Mouse (Mus musculus): Measurements from ENCODE around the gene Kcmf1. TPM values are rescaled to one million over a fixed set of nuclear protein-coding genes. Genes with fewer than 3 reads are reported as not detected.

Gene Kcmf1
- polyA plus RNA-seq, 1 experiment from 2014 or later, result 30.2 TPM

GRCm38 (mm10) chr6:72882661-72883458 lies 16.9 kb downstream of the Kcmf1 start:
- ATAC-seq, result no peak
- Histone ChIP-seq H3K9ac (ENCODE audit: low read depth, low read length) (no peak overlapping the region), H3K9me3 (ENCODE audit: control insufficient read depth, low read length) (no peaks in the 10 kb centered on the region), H3K27ac (ENCODE audit: low read depth, low read length) (no peak overlapping the region), H3K27me3 (replicated peaks; ENCODE audit: control insufficient read depth, insufficient read depth, low read length) (no peaks in the 10 kb centered on the region), H3K4me1 (ENCODE audit: control insufficient read depth, insufficient read depth, low read depth, low read length) (peaks cover 4% of the 10 kb centered on the region; the same call in 1 of the 2 replicates), H3K4me3 (ENCODE audit: low read length) (no peak overlapping the region), H3K36me3 (ENCODE audit: control insufficient read depth, insufficient read depth, low read length) (no peaks in the 10 kb centered on the region), H3K4me2 (ENCODE audit: low read length) (no peak overlapping the region)
- 85% methylated on average over 8 of the region's 8 CpGs for WGBS

- H3K9me3 ChIP-seq (ENCODE audit: control insufficient read depth, low read length), result no peaks in the 10 kb centered on the region
- H3K27ac ChIP-seq (ENCODE audit: low read depth, low read length), result no peak overlapping the region
- no peak overlapping the region for H3K4me2 ChIP-seq (ENCODE audit: low read length)
- H3K9ac ChIP-seq (ENCODE audit: low read depth, low read length), result no peak overlapping the region
- no peaks in the 10 kb centered on the region for H3K27me3 ChIP-seq (replicated peaks; ENCODE audit: control insufficient read depth, insufficient read depth, low read length)
- peaks cover 4% of the 10 kb centered on the region; the same call in 1 of the 2 replicates for H3K4me1 ChIP-seq (ENCODE audit: control insufficient read depth, insufficient read depth, low read depth, low read length)
- H3K36me3 ChIP-seq (ENCODE audit: control insufficient read depth, insufficient read depth, low read length), result no peaks in the 10 kb centered on the region
- ATAC-seq, result no peak
- 95% methylated on average over 3 of the region's 3 CpGs for WGBS
- H3K4me3 ChIP-seq (ENCODE audit: low read length), result no peak overlapping the region
Measured at GRCm38 (mm10) chr6:72882222-72882621, 17.6 kb downstream of the Kcmf1 start.

GRCm38 (mm10) chr6:72881619-72881979 lies 18.2 kb downstream of the Kcmf1 start:
- Histone ChIP-seq H3K27ac (ENCODE audit: low read depth, low read length) (no peak overlapping the region), H3K9me3 (ENCODE audit: control insufficient read depth, low read length) (no peaks in the 10 kb centered on the region), H3K4me1 (ENCODE audit: control insufficient read depth, insufficient read depth, low read depth, low read length) (peaks cover 4% of the 10 kb centered on the region; the same call in 1 of the 2 replicates), H3K4me3 (ENCODE audit: low read length) (no peak overlapping the region), H3K9ac (ENCODE audit: low read depth, low read length) (no peak overlapping the region), H3K4me2 (ENCODE audit: low read length) (no peak overlapping the region), H3K36me3 (ENCODE audit: control insufficient read depth, insufficient read depth, low read length) (no peaks in the 10 kb centered on the region), H3K27me3 (replicated peaks; ENCODE audit: control insufficient read depth, insufficient read depth, low read length) (no peaks in the 10 kb centered on the region)
- no peak for ATAC-seq
- 83% methylated on average over 1 of the region's 1 CpGs for WGBS

- WGBS, result 92% methylated on average over 9 of the region's 9 CpGs
Measured at GRCm38 (mm10) chr6:72880913-72881618, 18.7 kb downstream of the Kcmf1 start.

GRCm38 (mm10) chr6:72876629-72877028 lies 23.1 kb downstream of the Kcmf1 start:
- no peak for ATAC-seq
- Histone ChIP-seq H3K36me3 (ENCODE audit: control insufficient read depth, insufficient read depth, low read length) (no peaks in the 10 kb centered on the region), H3K4me2 (ENCODE audit: low read length) (no peak overlapping the region), H3K9ac (ENCODE audit: low read depth, low read length) (no peak overlapping the region), H3K4me3 (ENCODE audit: low read length) (no peak overlapping the region), H3K4me1 (ENCODE audit: control insufficient read depth, insufficient read depth, low read depth, low read length) (peaks cover 2% of the 10 kb centered on the region; the same call in 1 of the 2 replicates), H3K9me3 (ENCODE audit: control insufficient read depth, low read length) (no peaks in the 10 kb centered on the region), H3K27ac (ENCODE audit: low read depth, low read length) (no peak overlapping the region), H3K27me3 (replicated peaks; ENCODE audit: control insufficient read depth, insufficient read depth, low read length) (no peaks in the 10 kb centered on the region)
- 93% methylated on average over 6 of the region's 6 CpGs for WGBS

More at GRCm38 (mm10) chr6:72880913-72881618, 18.7 kb downstream of the Kcmf1 start:
- H3K27ac ChIP-seq (ENCODE audit: low read depth, low read length), result no peak overlapping the region
- no peak overlapping the region for H3K4me2 ChIP-seq (ENCODE audit: low read length)
- no peaks in the 10 kb centered on the region for H3K36me3 ChIP-seq (ENCODE audit: control insufficient read depth, insufficient read depth, low read length)
- no peaks in the 10 kb centered on the region for H3K9me3 ChIP-seq (ENCODE audit: control insufficient read depth, low read length)
- H3K4me1 ChIP-seq (ENCODE audit: control insufficient read depth, insufficient read depth, low read depth, low read length), result peaks cover 4% of the 10 kb centered on the region; the same call in 1 of the 2 replicates
- ATAC-seq, result no peak
- no peak overlapping the region for H3K4me3 ChIP-seq (ENCODE audit: low read length)
- H3K9ac ChIP-seq (ENCODE audit: low read depth, low read length), result no peak overlapping the region
- H3K27me3 ChIP-seq (replicated peaks; ENCODE audit: control insufficient read depth, insufficient read depth, low read length), result no peaks in the 10 kb centered on the region

GRCm38 (mm10) chr6:72873338-72873737 lies 26.4 kb downstream of the Kcmf1 start:
- no peaks in the 10 kb centered on the region for H3K9me3 ChIP-seq (ENCODE audit: control insufficient read depth, low read length)
- no peak for ATAC-seq
- no peak overlapping the region for H3K4me3 ChIP-seq (ENCODE audit: low read length)
- H3K4me1 ChIP-seq (ENCODE audit: control insufficient read depth, insufficient read depth, low read depth, low read length), result peaks cover 9% of the 10 kb centered on the region
- H3K9ac ChIP-seq (ENCODE audit: low read depth, low read length), result no peak overlapping the region
- 85% methylated on average over 3 of the region's 3 CpGs for WGBS
- H3K27me3 ChIP-seq (replicated peaks; ENCODE audit: control insufficient read depth, insufficient read depth, low read length), result no peaks in the 10 kb centered on the region
- H3K36me3 ChIP-seq (ENCODE audit: control insufficient read depth, insufficient read depth, low read length), result no peaks in the 10 kb centered on the region
- no peak overlapping the region for H3K27ac ChIP-seq (ENCODE audit: low read depth, low read length)
- H3K4me2 ChIP-seq (ENCODE audit: low read length), result no peak overlapping the region

- ATAC-seq, result no peak
- H3K36me3 ChIP-seq (ENCODE audit: control insufficient read depth, insufficient read depth, low read length), result no peaks in the 10 kb centered on the region
- H3K9me3 ChIP-seq (ENCODE audit: control insufficient read depth, low read length), result no peaks in the 10 kb centered on the region
- whole genome bisulfite sequencing, result 86% methylated on average over 1 of the region's 1 CpGs
- H3K27me3 ChIP-seq (replicated peaks; ENCODE audit: control insufficient read depth, insufficient read depth, low read length), result no peaks in the 10 kb centered on the region
- no peak overlapping the region for H3K4me3 ChIP-seq (ENCODE audit: low read length)
- H3K4me2 ChIP-seq (ENCODE audit: low read length), result no peak overlapping the region
- peaks cover 9% of the 10 kb centered on the region for H3K4me1 ChIP-seq (ENCODE audit: control insufficient read depth, insufficient read depth, low read depth, low read length)
- no peak overlapping the region for H3K9ac ChIP-seq (ENCODE audit: low read depth, low read length)
- no peak overlapping the region for H3K27ac ChIP-seq (ENCODE audit: low read depth, low read length)
Measured at GRCm38 (mm10) chr6:72872276-72872675, 27.5 kb downstream of the Kcmf1 start.

GRCm38 (mm10) chr6:72869601-72870000 lies 30.2 kb downstream of the Kcmf1 start:
- H3K27me3 ChIP-seq (replicated peaks; ENCODE audit: control insufficient read depth, insufficient read depth, low read length), result no peaks in the 10 kb centered on the region
- H3K27ac ChIP-seq (ENCODE audit: low read depth, low read length), result no peak overlapping the region
- H3K9me3 ChIP-seq (ENCODE audit: control insufficient read depth, low read length), result no peaks in the 10 kb centered on the region
- H3K9ac ChIP-seq (ENCODE audit: low read depth, low read length), result no peak overlapping the region
- no peaks in the 10 kb centered on the region for H3K36me3 ChIP-seq (ENCODE audit: control insufficient read depth, insufficient read depth, low read length)
- H3K4me1 ChIP-seq (ENCODE audit: control insufficient read depth, insufficient read depth, low read depth, low read length), result peaks cover 9% of the 10 kb centered on the region
- WGBS, result 50% methylated on average over 8 of the region's 8 CpGs
- no peak overlapping the region for H3K4me3 ChIP-seq (ENCODE audit: low read length)
- no peak for ATAC-seq
- no peak overlapping the region for H3K4me2 ChIP-seq (ENCODE audit: low read length)

GRCm38 (mm10) chr6:72868688-72869087 lies 31.1 kb downstream of the Kcmf1 start:
- Histone ChIP-seq H3K4me2 (ENCODE audit: low read length) (no peak overlapping the region), H3K4me1 (ENCODE audit: control insufficient read depth, insufficient read depth, low read depth, low read length) (peaks cover 9% of the 10 kb centered on the region), H3K36me3 (ENCODE audit: control insufficient read depth, insufficient read depth, low read length) (no peaks in the 10 kb centered on the region), H3K27me3 (replicated peaks; ENCODE audit: control insufficient read depth, insufficient read depth, low read length) (no peaks in the 10 kb centered on the region), H3K9me3 (ENCODE audit: control insufficient read depth, low read length) (no peaks in the 10 kb centered on the region), H3K27ac (ENCODE audit: low read depth, low read length) (no peak overlapping the region), H3K9ac (ENCODE audit: low read depth, low read length) (no peak overlapping the region), H3K4me3 (ENCODE audit: low read length) (no peak overlapping the region)
- 81% methylated on average over 5 of the region's 5 CpGs for WGBS
- no peak for ATAC-seq

All from hindbrain, embryonic 16.5 days (tissue).